Mouse (Mus musculus) MEL (cell line): ENCODE results near the gene Zgrf1. TPM values are rescaled to one million over a fixed set of nuclear protein-coding genes. Genes with fewer than 3 reads are reported as not detected.

Experiments used
- DNase-seq: peaks from one replicate; pipeline ENCODE4 v3.0.0; 2011; ENCODE audit warnings: low read depth, low spot score
- H3K27ac ChIP-seq: 2 replicates; pipeline ENCODE4 v1.5.1; 2012; ENCODE audit warnings: low read depth, mild to moderate bottlenecking, control low read depth, low read length, moderate library complexity; ENCODE audit not compliant: control insufficient read depth
- H3K27me3 ChIP-seq, 2 experiments: fragments of 150-350 bp in 1 of 2; sonication (generic) in 1 of 2; 2 replicates each; pipeline ENCODE4 v1.6.1; 2012; ENCODE audit warnings: low read length in 2 of 2, mild to moderate bottlenecking in 2 of 2, improper control_type of control experiment in 1 of 2, moderate library complexity in 1 of 2; ENCODE audit not compliant: insufficient read depth in 2 of 2, control insufficient read depth in 1 of 2
- H3K36me3 ChIP-seq, 2 experiments: 2 replicates each; pipeline ENCODE4 v1.6.1; 2012 to 2014; ENCODE audit warnings: low read length in 2 of 2, improper control_type of control experiment in 1 of 2, inconsistent platforms in 1 of 2, mild to moderate bottlenecking in 1 of 2; ENCODE audit not compliant: insufficient read depth in 2 of 2, control insufficient read depth in 1 of 2
- H3K4me1 ChIP-seq, 2 experiments: fragments of 150-350 bp in 1 of 2; sonication (generic) in 1 of 2; 2 replicates each; pipeline ENCODE4 v1.6.1; 2012; ENCODE audit warnings: low read length in 2 of 2, improper control_type of control experiment in 1 of 2, mild to moderate bottlenecking in 1 of 2; ENCODE audit not compliant: insufficient read depth in 2 of 2, control insufficient read depth in 1 of 2
- H3K4me3 ChIP-seq, 2 experiments: fragments of 150-350 bp in 1 of 2; sonication (generic) in 1 of 2; 2 replicates each; pipeline ENCODE4 v1.5.1; 2012; ENCODE audit warnings: low read depth in 2 of 2, low read length in 2 of 2, mild to moderate bottlenecking in 2 of 2, moderate library complexity in 2 of 2, control low read depth in 1 of 2, improper control_type of control experiment in 1 of 2; ENCODE audit not compliant: control insufficient read depth in 1 of 2, insufficient read depth in 1 of 2
- H3K79me2 ChIP-seq: 2 replicates; pipeline ENCODE4 v1.6.1; 2012; ENCODE audit warnings: mild to moderate bottlenecking, low read length, moderate library complexity; ENCODE audit not compliant: control insufficient read depth, poor library complexity, insufficient read depth
- H3K9ac ChIP-seq: 2 replicates; pipeline ENCODE4 v1.6.1; 2012; ENCODE audit warnings: low read depth, mild to moderate bottlenecking, control low read depth, low read length, moderate library complexity; ENCODE audit not compliant: control insufficient read depth, poor library complexity, severe bottlenecking
- H3K9me3 ChIP-seq: fragments of 150-350 bp; sonication (generic); replicated peaks from 2 replicates; pipeline ENCODE4 v1.6.1; 2012; ENCODE audit warnings: mild to moderate bottlenecking, low read length, improper control_type of control experiment, moderate library complexity; ENCODE audit not compliant: insufficient read depth
- CTCF ChIP-seq, 3 experiments: IDR thresholded peaks in 2 of 3; conservative IDR thresholded peaks in 1 of 3; 2 replicates each; pipeline ENCODE4 v1.5.1; 2011 to 2012; ENCODE audit warnings: low read length in 3 of 3, low read depth in 2 of 3, mild to moderate bottlenecking in 2 of 3, improper control_type of control experiment in 1 of 3, inconsistent platforms in 1 of 3, mixed read lengths in 1 of 3, moderate library complexity in 1 of 3; ENCODE audit not compliant: control insufficient read depth in 1 of 3, insufficient read depth in 1 of 3, poor library complexity in 1 of 3, severe bottlenecking in 1 of 3
- E2F4 ChIP-seq: IDR thresholded peaks from 2 replicates; pipeline ENCODE4 v1.6.1; 2011; ENCODE audit warnings: low read depth, low read length, improper control_type of control experiment, borderline replicate concordance
- ELF1 ChIP-seq: IDR thresholded peaks from 2 replicates; pipeline ENCODE4 v1.6.1; 2014; ENCODE audit warnings: low read depth, mild to moderate bottlenecking, inconsistent platforms, low read length, improper control_type of control experiment, moderate library complexity
- EP300 ChIP-seq, 2 experiments: IDR thresholded peaks; 2 replicates each; pipeline ENCODE4 v1.6.1; 2011; ENCODE audit warnings: improper control_type of control experiment in 2 of 2, low read length in 2 of 2, low read depth in 1 of 2, mild to moderate bottlenecking in 1 of 2
- ETS1 ChIP-seq: IDR thresholded peaks from 2 replicates; pipeline ENCODE4 v1.6.1; 2012; ENCODE audit warnings: low read depth, mild to moderate bottlenecking, inconsistent platforms, low read length, improper control_type of control experiment, moderate library complexity
- GABPA ChIP-seq: IDR thresholded peaks from 2 replicates; pipeline ENCODE4 v1.6.1; 2012; ENCODE audit warnings: low read depth, mild to moderate bottlenecking, inconsistent platforms, low read length, improper control_type of control experiment, moderate library complexity
- GATA1 ChIP-seq: IDR thresholded peaks from 2 replicates; pipeline ENCODE4 v1.6.1; 2011; ENCODE audit warnings: low read depth, low read length, improper control_type of control experiment
- HCFC1 ChIP-seq: IDR thresholded peaks from 2 replicates; pipeline ENCODE4 v1.6.1; 2012; ENCODE audit warnings: low read depth, mild to moderate bottlenecking, inconsistent platforms, low read length, improper control_type of control experiment, moderate library complexity
- JUND ChIP-seq: IDR thresholded peaks from 2 replicates; pipeline ENCODE4 v1.6.1; 2011; ENCODE audit warnings: low read depth, mild to moderate bottlenecking, improper control_type of control experiment, low read length
- MAFK ChIP-seq: IDR thresholded peaks from 2 replicates; pipeline ENCODE4 v1.6.1; 2011; ENCODE audit warnings: low read depth, mild to moderate bottlenecking, low read length, improper control_type of control experiment, borderline replicate concordance
- MAZ ChIP-seq: IDR thresholded peaks from 2 replicates; pipeline ENCODE4 v1.6.1; 2012; ENCODE audit warnings: low read depth, mild to moderate bottlenecking, inconsistent platforms, low read length, improper control_type of control experiment
- MYB ChIP-seq: IDR thresholded peaks from 2 replicates; pipeline ENCODE4 v1.6.1; 2011; ENCODE audit warnings: mild to moderate bottlenecking, low read depth, low read length, improper control_type of control experiment
- MYC ChIP-seq: IDR thresholded peaks from 2 replicates; pipeline ENCODE4 v1.6.1; 2011; ENCODE audit warnings: low read depth, mild to moderate bottlenecking, low read length, improper control_type of control experiment, moderate library complexity
- NRF1 ChIP-seq: IDR thresholded peaks from 2 replicates; pipeline ENCODE4 v1.6.1; 2014; ENCODE audit warnings: low read depth, mild to moderate bottlenecking, inconsistent platforms, low read length, improper control_type of control experiment, moderate library complexity; ENCODE audit not compliant: poor library complexity, insufficient read depth, severe bottlenecking
- POLR2A ChIP-seq, 2 experiments: IDR thresholded peaks; 2 replicates each; pipeline ENCODE4 v1.6.1; 2011 to 2012; ENCODE audit warnings: low read length in 2 of 2, mild to moderate bottlenecking in 2 of 2, control low read depth in 1 of 2, improper control_type of control experiment in 1 of 2, low read depth in 1 of 2, moderate library complexity in 1 of 2; ENCODE audit not compliant: control insufficient read depth in 1 of 2, insufficient read depth in 1 of 2, poor library complexity in 1 of 2
- POLR2AphosphoS2 ChIP-seq: IDR thresholded peaks from 2 replicates; pipeline ENCODE4 v1.6.1; 2011; ENCODE audit warnings: low read length, improper control_type of control experiment
- POLR2AphosphoS5 ChIP-seq: IDR thresholded peaks from 2 replicates; pipeline ENCODE4 v1.6.1; 2012; ENCODE audit warnings: low read depth, borderline replicate concordance, mild to moderate bottlenecking, inconsistent platforms, low read length, moderate library complexity, mixed read lengths
- RCOR1 ChIP-seq: IDR thresholded peaks from 2 replicates; pipeline ENCODE4 v1.6.1; 2012; ENCODE audit warnings: low read depth, mild to moderate bottlenecking, inconsistent platforms, low read length, improper control_type of control experiment
- TAL1 ChIP-seq: IDR thresholded peaks from 2 replicates; pipeline ENCODE4 v1.6.1; 2012; ENCODE audit warnings: mild to moderate bottlenecking, inconsistent platforms, low read length, moderate library complexity, mixed read lengths
- TBP ChIP-seq: IDR thresholded peaks from 2 replicates; pipeline ENCODE4 v1.8.0; 2011; ENCODE audit warnings: low read depth, low read length, improper control_type of control experiment
- UBTF ChIP-seq: IDR thresholded peaks from 2 replicates; pipeline ENCODE4 v1.6.1; 2012; ENCODE audit warnings: low read depth, mild to moderate bottlenecking, inconsistent platforms, low read length, improper control_type of control experiment, moderate library complexity, borderline replicate concordance; ENCODE audit not compliant: insufficient read depth
- USF1 ChIP-seq: IDR thresholded peaks from 2 replicates; pipeline ENCODE4 v1.6.1; 2014; ENCODE audit warnings: low read depth, mild to moderate bottlenecking, inconsistent platforms, low read length, improper control_type of control experiment, moderate library complexity
- USF2 ChIP-seq, 2 experiments: IDR thresholded peaks; 2 replicates each; pipeline ENCODE4 v1.6.1; 2011 to 2012; ENCODE audit warnings: improper control_type of control experiment in 2 of 2, low read length in 2 of 2, borderline replicate concordance in 1 of 2, inconsistent platforms in 1 of 2, low read depth in 1 of 2, mild to moderate bottlenecking in 1 of 2; ENCODE audit not compliant: insufficient read depth in 1 of 2
- ZKSCAN1 ChIP-seq: IDR thresholded peaks from 2 replicates; pipeline ENCODE4 v1.6.1; 2012; ENCODE audit warnings: low read depth, mild to moderate bottlenecking, inconsistent platforms, low read length, improper control_type of control experiment, moderate library complexity
- polyA plus RNA-seq, 2 experiments: library from polyadenylated mRNA; stranded (reverse) in 1 of 2; unstranded in 1 of 2; fragments of >175 nt in 1 of 2; fragments of >200 nt in 1 of 2; gene quantifications; 2 replicates each; pipeline versions ENCODE4 v1.2.1 to v1.2.4; 2012; ENCODE audit warnings: low replicate concordance in 2 of 2, low read depth in 1 of 2; ENCODE audit not compliant: insufficient read length in 2 of 2, insufficient read depth in 1 of 2, missing spikeins in 1 of 2
- total RNA-seq: library from RNA; depleted of rRNA; stranded (reverse); fragments of 300-350 nt; gene quantifications from 2 replicates; pipeline ENCODE4 v1.2.3, GENCODE M21; 2012

Gene Zgrf1
- total and polyA plus RNA-seq, 3 experiments: 6.7 to 8.2 TPM; not detected in 1

- Histone ChIP-seq H3K4me3 (no peak overlapping the region), H3K79me2 (no peaks in the 10 kb centered on the region), H3K27me3 (no peaks in the 10 kb centered on the region), H3K9me3 (no peaks in the 10 kb centered on the region), H3K27ac (no peak overlapping the region), H3K4me1 (peaks cover 0 to 11% of the 10 kb centered on the region in 2 experiments; a peak in 2 of 4 replicates), H3K9ac (no peak overlapping the region), H3K36me3 (no peaks in the 10 kb centered on the region)
- TF ChIP-seq UBTF: no peak
- TF ChIP-seq RCOR1: 0 out of 2 replicates have a peak, but pooled peaks have one; percentile 15
- peak; percentile 20; the same call in 1 of the 2 replicates for TF ChIP-seq GATA1
- no peak for DNase-seq
Measured at GRCm38 (mm10) chr3:127530293-127530692, 23.0 kb upstream of the Zgrf1 start.

- H3K9me3 ChIP-seq: no peaks in the 10 kb centered on the region
- H3K4me3 ChIP-seq: no peak overlapping the region
- H3K79me2 ChIP-seq: no peaks in the 10 kb centered on the region
- H3K9ac ChIP-seq: no peak overlapping the region
- DNase-seq: no peak
- no peak overlapping the region for H3K27ac ChIP-seq
- H3K27me3 ChIP-seq: no peaks in the 10 kb centered on the region
- TF ChIP-seq NRF1 (no peak), JUND (no peak), E2F4 (no peak), MAZ (no peak), POLR2AphosphoS2 (no peak), USF2 (IDR thresholded peaks at IDR 0.05; ENCODE audit: borderline replicate concordance in 1 of 2, insufficient read depth in 1 of 2, low read depth in 1 of 2, low read length in 2 of 2) (no peak)
- H3K36me3 ChIP-seq: peaks cover 0 to 6% of the 10 kb centered on the region in 2 experiments; a peak in 2 of 4 replicates
- H3K4me1 ChIP-seq: no peaks in the 10 kb centered on the region
Measured at GRCm38 (mm10) chr3:127539193-127539592, 14.1 kb upstream of the Zgrf1 start.

- no peak overlapping the region for H3K9ac ChIP-seq
- no peak overlapping the region for H3K4me3 ChIP-seq
- peaks cover 0 to 5% of the 10 kb centered on the region in 2 experiments; a peak in 2 of 4 replicates for H3K36me3 ChIP-seq
- no peaks in the 10 kb centered on the region for H3K79me2 ChIP-seq
- no peak for DNase-seq
- TF ChIP-seq MAFK (no peak), ETS1 (no peak), POLR2A (IDR thresholded peaks at IDR 0.05; ENCODE audit: control insufficient read depth in 1 of 2, insufficient read depth in 1 of 2, low read depth in 1 of 2, low read length in 2 of 2, poor library complexity in 1 of 2) (no peak), GABPA (no peak), MAZ (no peak), CTCF (IDR thresholded peaks at IDR 0.05 in 2 of 3, conservative IDR thresholded peaks at IDR 0.05 in 1 of 3; ENCODE audit: control insufficient read depth in 1 of 3, insufficient read depth in 1 of 3, low read depth in 2 of 3, low read length in 3 of 3, poor library complexity in 1 of 3, severe bottlenecking in 1 of 3) (no peak), TAL1 (no peak), JUND (no peak), ZKSCAN1 (no peak), HCFC1 (no peak), TBP (no peak), POLR2AphosphoS5 (no peak), MYC (no peak), USF1 (no peak), MYB (no peak), ELF1 (no peak), USF2 (IDR thresholded peaks at IDR 0.05; ENCODE audit: borderline replicate concordance in 1 of 2, insufficient read depth in 1 of 2, low read depth in 1 of 2, low read length in 2 of 2) (no peak), NRF1 (no peak), EP300 (IDR thresholded peaks at IDR 0.05; ENCODE audit: low read depth in 1 of 2, low read length in 2 of 2) (no peak)
- TF ChIP-seq, all 39 proteins: peak for 0
- no peak overlapping the region for H3K27ac ChIP-seq
- H3K9me3 ChIP-seq: no peaks in the 10 kb centered on the region
- no peaks in the 10 kb centered on the region for H3K27me3 ChIP-seq
- no peaks in the 10 kb centered on the region for H3K4me1 ChIP-seq
Measured at GRCm38 (mm10) chr3:127543976-127544375, 9.3 kb upstream of the Zgrf1 start.
